Mouse (Mus musculus) left cerebral cortex, adult 9 months (tissue): ENCODE measurements around the gene Zbtb17.

ENCODE experiments used
- DNase-seq, 2 experiments: peaks; one replicate each; pipeline ENCODE4 v3.0.0; 2022; ENCODE audit warnings: low spot score in 2 of 2

Zbtb17 gene

GRCm38 (mm10) chr4:141444451-141445327, at the start of gene Zbtb17:
Zbtb17 (plus strand) TSS chr4:141444654.
- DNase-seq = peak; percentile 63 to 81

GRCm38 (mm10) chr4:141394751-141395150, 49.7 kb upstream of the Zbtb17 start:
- DNase-seq = no peak

GRCm38 (mm10) chr4:141397861-141398260, 46.6 kb upstream of the Zbtb17 start:
- no peak for DNase-seq

GRCm38 (mm10) chr4:141398545-141398944, 45.9 kb upstream of the Zbtb17 start, which contains the start of gene Clcnka:
Clcnka (minus strand) TSS chr4:141398724.
- DNase-seq = no peak

- no peak for DNase-seq
These were observed 44.3 kb upstream of the Zbtb17 start for GRCm38 (mm10) chr4:141400171-141400570.

- DNase-seq = peak; percentile 64 to 94
These were observed 39.7 kb upstream of the Zbtb17 start for GRCm38 (mm10) chr4:141404518-141405313.

GRCm38 (mm10) chr4:141405314-141405622, 39.2 kb upstream of the Zbtb17 start:
- DNase-seq = no peak

GRCm38 (mm10) chr4:141406516-141407299, 37.7 kb upstream of the Zbtb17 start:
- DNase-seq = no peak

GRCm38 (mm10) chr4:141408577-141408976, 35.9 kb upstream of the Zbtb17 start:
- DNase-seq = no peak

- DNase-seq = no peak
These were observed 32.9 kb upstream of the Zbtb17 start for GRCm38 (mm10) chr4:141411430-141411992.

- DNase-seq = no peak
These were observed 28.5 kb upstream of the Zbtb17 start, which contains the start of gene Clcnkb for GRCm38 (mm10) chr4:141415924-141416323. Clcnkb (minus strand) TSS chr4:141416014.

- no peak for DNase-seq
These were observed 24.9 kb upstream of the Zbtb17 start for GRCm38 (mm10) chr4:141419398-141420191.

GRCm38 (mm10) chr4:141420192-141420829, 24.1 kb upstream of the Zbtb17 start, which contains the start of gene Hspb7:
Hspb7 (plus strand) TSS chr4:141420779.
- no peak for DNase-seq

- no peak for DNase-seq
These were observed 23.6 kb upstream of the Zbtb17 start for GRCm38 (mm10) chr4:141420886-141421285.

- no peak for DNase-seq
These were observed 23.0 kb upstream of the Zbtb17 start for GRCm38 (mm10) chr4:141421423-141421822.

GRCm38 (mm10) chr4:141422841-141423240, 21.6 kb upstream of the Zbtb17 start:
- no peak for DNase-seq

GRCm38 (mm10) chr4:141423288-141423687, 21.2 kb upstream of the Zbtb17 start:
- DNase-seq = no peak

GRCm38 (mm10) chr4:141423691-141424431, 20.6 kb upstream of the Zbtb17 start:
- DNase-seq = no peak
